Mouse (Mus musculus): ENCODE data around the gene Glce.

Gene Glce

DNA sequence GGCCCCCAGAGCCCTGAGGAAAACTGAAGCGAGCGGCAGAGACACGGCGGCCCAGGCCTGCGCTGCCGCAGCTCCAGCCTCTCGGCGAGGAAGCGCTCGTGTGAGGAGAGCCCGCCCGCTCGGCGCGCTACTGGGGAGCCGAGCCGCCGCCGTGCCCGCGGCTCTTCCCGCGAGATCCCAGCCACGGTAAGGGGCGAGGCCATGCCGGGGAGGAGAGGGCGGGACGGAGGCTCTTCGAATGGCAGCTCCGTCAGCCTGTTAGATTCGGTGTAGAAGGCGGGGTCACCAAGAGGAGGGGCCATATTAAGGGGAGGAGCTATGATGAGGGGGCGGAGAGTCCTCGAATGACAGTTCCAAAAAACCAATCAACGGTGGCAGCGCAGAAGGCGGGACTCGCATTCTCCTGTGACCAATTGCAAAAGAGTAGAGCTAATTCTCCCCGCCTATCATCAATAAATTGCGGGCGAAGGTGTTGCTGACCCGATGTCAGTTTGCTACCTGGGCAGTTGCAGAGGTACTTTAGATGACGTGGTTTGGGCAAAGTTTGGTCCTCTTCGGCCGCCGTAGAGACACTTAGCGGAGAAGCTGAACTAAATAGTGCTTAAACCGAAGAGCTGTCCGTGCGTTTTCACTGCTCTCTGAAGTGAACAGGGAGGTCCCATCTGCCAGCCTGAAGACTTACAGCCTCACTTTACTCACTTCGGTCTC, at the start of gene Glce:
Glce (minus strand) TSS at position 148 of the 708 bp plus-strand sequence.
- DNase-seq (ENCODE audit: inconsistent ontology term): peak; percentile 99

- no peak for DNase-seq (ENCODE audit: inconsistent ontology term)
Measured at GRCm38 (mm10) chr9:62172239-62172638, 49.8 kb upstream of the Glce start.

DNA sequence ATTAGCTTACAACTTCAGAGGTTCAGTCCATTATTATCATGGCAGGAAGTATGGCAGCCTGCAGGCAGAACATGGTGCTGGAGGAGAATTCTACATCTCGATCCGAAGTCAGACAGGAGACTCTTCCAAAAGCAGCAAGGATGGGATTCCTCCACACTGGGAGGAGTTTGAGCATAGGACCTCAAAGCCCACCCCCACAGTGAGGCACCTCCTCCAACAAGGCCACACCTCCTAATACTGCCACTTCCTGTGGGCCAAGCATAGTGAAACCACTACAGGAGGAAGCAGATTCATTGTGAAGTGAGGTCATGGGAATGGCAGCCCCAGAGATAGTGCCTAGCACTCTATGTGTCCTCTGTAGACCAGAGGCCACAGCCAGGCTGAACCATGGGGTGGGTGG, 48.5 kb upstream of the Glce start:
- no peak for DNase-seq (ENCODE audit: inconsistent ontology term)

DNA sequence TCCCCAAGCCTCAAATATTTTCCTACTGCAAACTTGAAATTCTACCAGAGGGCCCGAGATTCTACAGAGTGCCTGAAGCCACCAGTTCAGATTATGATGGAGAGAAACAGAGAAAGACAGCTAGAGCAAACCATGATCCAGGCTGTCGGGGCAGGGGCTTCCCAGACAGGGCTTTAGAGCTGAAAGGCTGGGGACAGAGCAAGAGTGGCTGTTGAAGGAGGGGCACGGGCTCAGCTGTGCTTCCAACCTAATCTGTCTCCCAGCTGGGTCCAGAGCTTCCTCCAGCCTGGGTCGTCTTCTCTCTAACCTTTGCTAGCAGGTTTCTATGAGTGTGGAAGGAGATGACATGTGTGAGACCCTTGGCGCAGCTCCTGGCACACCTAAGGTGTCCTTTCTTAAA, 44.2 kb upstream of the Glce start:
- DNase-seq (ENCODE audit: inconsistent ontology term): no peak

GRCm38 (mm10) chr9:62166186-62166585, 43.7 kb upstream of the Glce start:
- peak; percentile 91 for DNase-seq (ENCODE audit: inconsistent ontology term)

- DNase-seq (ENCODE audit: inconsistent ontology term): no peak
Measured at GRCm38 (mm10) chr9:62162889-62163291, 40.4 kb upstream of the Glce start.

- no peak for DNase-seq (ENCODE audit: inconsistent ontology term)
Measured at GRCm38 (mm10) chr9:62160788-62161187, 38.3 kb upstream of the Glce start.

- DNase-seq (ENCODE audit: inconsistent ontology term): no peak
Measured at GRCm38 (mm10) chr9:62158746-62159145, 36.3 kb upstream of the Glce start.

GRCm38 (mm10) chr9:62155821-62156220, 33.4 kb upstream of the Glce start:
- DNase-seq (ENCODE audit: inconsistent ontology term): no peak

DNA sequence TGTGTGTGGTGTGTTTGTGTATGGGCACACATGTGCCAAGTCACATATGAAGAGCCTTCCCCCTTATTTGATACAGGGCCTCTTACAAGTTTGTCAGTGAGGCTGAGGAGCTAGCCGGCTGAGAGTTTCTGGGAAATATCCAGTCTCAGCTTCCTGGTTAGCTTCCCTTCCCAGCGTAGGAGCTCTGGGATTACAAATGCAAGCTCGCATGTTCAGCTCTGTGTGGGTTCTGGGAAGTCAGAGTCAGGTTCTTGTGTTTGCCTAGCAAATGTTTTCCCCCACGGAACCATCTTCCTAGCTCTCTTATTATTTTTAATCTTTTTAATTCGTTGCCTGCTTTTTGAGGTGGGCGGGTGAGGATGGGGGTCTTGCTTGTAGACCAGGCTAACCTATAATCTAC, 32.9 kb upstream of the Glce start:
- DNase-seq (ENCODE audit: inconsistent ontology term): no peak

DNA sequence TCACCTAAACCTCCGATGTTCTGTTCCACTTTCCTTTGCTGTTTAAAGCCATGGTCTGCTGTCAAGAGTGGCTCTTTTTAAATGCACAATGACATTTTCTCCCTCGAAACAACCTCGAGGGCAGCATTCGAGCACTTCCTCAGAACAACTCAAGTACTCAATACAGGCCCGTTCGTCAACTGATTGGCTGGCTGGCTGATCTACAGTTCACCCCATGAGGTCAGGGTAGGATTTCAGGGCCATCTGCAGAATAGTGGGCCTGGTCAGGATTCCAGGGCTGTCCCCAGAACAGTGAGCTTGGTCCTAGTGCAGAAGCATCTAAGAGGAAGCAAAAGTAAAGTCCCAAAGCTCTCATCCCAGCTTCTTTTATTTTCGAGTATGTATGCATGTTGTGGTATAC, 32.5 kb upstream of the Glce start:
- DNase-seq (ENCODE audit: inconsistent ontology term): no peak

DNA sequence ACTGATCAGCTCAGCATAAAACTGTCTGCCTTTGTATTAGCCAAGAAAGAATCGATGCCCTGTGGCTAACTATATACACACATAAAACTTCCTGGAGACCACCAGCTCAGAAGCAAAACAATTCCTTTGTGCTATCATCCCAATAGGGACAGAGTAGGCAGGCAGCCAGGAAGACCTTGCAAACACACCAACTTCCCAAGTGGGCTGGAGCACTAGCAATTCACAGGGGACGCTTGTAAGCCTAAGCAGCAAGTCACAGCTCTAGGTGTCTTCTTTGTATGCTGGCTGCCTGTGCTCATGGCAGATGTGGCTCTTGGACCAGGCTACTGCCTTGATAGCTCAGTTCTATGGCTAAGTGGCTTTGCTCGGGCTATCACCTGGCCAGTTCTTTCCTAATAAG, 32.1 kb upstream of the Glce start:
- DNase-seq (ENCODE audit: inconsistent ontology term): no peak

- peak; percentile 70 for DNase-seq (ENCODE audit: inconsistent ontology term)
Measured at GRCm38 (mm10) chr9:62153263-62153662, 30.8 kb upstream of the Glce start.

DNA sequence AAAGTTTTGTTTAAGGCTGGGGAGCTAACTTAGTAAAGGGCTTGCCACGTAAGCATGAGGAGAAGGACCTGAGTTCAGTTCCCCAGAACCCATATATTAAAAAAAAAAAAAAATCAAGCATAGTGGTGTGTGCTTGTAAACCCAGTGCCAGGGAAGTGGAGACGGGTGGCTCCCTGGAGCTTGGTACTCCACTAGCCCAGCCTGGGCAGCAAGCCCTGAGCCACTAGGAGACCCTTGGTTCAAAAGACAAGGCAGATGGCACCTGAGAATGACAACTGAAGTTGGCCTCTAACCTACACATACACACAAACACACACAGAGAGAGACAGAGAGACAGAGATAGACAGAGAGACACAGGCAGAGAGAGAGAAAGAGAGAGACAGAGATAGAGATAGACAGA, 30.1 kb upstream of the Glce start:
- DNase-seq (ENCODE audit: inconsistent ontology term): no peak

- DNase-seq (ENCODE audit: inconsistent ontology term): no peak
Measured at GRCm38 (mm10) chr9:62145198-62145597, 22.7 kb upstream of the Glce start.

- DNase-seq (ENCODE audit: inconsistent ontology term): no peak
Measured at GRCm38 (mm10) chr9:62143428-62143827, 21.0 kb upstream of the Glce start.

DNA sequence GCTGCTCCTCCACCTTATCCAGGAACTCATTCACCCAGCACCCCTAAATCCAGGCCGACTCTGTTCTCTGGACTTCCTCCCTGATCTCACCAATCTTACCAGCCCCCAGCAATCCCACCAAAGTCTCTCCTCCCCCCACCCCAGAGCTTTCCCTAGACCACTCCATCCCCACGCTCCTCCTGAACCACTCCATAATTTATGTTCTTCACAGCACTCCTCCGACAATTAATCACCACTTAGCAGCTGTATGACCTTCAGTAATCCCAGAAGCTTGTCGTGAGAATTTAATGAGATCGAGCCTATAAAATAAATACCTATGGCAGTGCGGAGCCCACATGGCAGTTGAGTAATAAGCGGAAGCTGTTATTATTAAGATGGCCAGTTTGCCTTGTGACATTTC, 16.6 kb upstream of the Glce start:
- no peak for DNase-seq (ENCODE audit: inconsistent ontology term)

DNA sequence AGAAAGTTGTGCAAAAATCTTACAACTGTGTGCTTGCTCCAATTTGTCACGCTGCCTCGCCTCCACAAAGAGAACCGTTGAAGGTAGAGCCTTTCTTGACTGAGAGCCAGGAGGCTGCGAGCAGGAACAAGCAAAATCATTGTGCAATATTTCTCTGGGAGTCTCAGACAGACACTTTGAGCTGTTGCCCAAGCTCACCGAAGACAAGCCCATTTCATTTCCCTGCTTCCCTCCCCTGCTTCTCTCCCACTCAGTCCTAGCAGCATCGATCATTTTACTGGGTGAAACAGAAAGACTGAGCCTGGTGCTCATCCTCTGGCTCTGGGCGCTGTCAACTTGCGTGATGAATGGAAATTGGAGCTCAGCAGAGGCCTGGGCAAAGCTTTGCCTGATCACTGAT, 14.8 kb upstream of the Glce start:
- DNase-seq (ENCODE audit: inconsistent ontology term): peak; percentile 70

- DNase-seq (ENCODE audit: inconsistent ontology term): no peak
Measured at GRCm38 (mm10) chr9:62132005-62132782, 9.7 kb upstream of the Glce start.

- DNase-seq (ENCODE audit: inconsistent ontology term): no peak
Measured at GRCm38 (mm10) chr9:62130746-62131145, 8.3 kb upstream of the Glce start.

DNA sequence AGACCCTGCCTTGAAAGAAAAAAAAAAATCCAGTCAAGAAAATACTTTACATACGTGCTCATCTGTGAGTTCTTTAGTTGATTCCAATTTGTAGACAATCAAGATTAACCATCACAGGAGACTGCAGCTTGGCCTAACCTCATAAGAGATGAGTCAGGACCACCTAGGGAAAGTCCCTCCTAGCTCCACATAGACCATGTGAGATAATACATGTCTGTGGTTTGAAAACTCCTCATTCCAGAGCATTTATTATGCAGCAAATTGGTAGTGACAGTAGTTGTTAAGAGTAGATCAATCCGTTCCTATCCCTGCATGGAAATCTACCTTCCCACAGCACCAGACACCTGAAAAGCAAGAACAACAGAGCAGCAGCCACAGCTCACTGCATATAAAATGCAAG, 5.6 kb upstream of the Glce start:
- DNase-seq (ENCODE audit: inconsistent ontology term): peak; percentile 53

DNA sequence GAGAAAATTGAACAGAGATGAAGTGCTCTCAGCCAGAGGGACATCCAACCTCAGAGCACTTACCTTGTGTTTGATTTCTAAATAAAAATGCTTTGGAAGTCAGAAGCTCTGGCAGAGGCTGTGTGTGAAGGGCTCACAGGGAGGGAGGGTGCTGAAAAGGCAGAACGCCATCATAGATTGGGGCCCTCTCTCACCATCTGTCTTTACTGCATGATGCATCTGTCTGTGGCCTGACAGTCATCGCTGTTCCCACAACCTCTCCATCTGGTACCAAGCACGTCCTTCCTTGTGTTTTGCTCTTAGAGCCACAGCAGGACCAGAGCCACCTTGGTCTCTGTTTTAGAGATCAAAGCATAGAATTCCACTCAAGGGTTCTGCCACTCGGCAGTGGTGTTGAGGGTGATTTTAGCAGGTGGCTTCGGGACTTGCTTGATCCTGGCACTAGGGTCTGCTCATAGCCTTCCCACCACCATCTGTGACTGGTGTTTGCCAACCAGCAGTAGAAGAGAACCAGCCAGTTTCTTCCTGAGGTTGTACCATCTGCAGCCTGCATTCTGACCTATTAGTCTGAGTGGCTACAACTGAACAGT, 3.6 kb upstream of the Glce start:
- DNase-seq (ENCODE audit: inconsistent ontology term): no peak

DNA sequence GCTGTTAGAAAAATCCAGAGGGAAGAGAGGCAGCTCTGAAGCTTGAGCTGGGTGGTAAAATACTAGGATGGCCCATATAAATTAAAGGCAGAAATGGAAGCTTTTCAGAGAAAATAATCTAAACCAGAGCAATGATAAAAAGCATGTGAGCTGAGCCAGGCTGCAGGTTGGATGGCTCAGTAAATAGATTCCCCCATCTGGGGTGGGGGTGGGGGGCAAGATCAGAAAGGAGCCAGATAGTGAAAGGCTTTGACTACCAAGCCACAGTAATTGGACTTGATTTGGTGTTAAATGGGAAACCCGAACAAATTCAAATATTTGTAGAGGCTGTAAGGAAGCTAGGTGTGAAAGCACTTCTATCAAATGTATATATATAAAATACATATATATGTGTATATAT, 1.8 kb upstream of the Glce start:
- no peak for DNase-seq (ENCODE audit: inconsistent ontology term)
